18 mouse cellular contexts compared by ENCODE assay signal in genomic region chr2:68457455-68458032, GRCm38 (mm10). TPM values are rescaled to one million over a fixed set of nuclear protein-coding genes. Genes with fewer than 3 reads are reported as not detected.
DNase-seq lines count a peak whose midpoint lies in the region; ATAC-seq and TF ChIP-seq lines count a peak whose summit lies in the region.
"Had no signal": no experiment of that assay in that cellular context is flagged by ENCODE, and none has a peak within 500 bp of the region (broad histone marks: within the 10 kb centered on the region; RNA-seq: fewer than 3 reads in every experiment).

No protein-coding gene starts in this region.

- H3K27me3 ChIP-seq in heart, embryonic 12.5 days (replicated peaks), result no peaks in the 10 kb centered on the region
- H3K27me3 ChIP-seq in heart, embryonic 16.5 days (ENCODE audit: control insufficient read depth, insufficient read depth, low read length), result no peaks in the 10 kb centered on the region
- no peaks in the 10 kb centered on the region for H3K27me3 ChIP-seq in intestine, postnatal 0 days (replicated peaks; ENCODE audit: control insufficient read depth, insufficient read depth, low read length)
- H3K27me3 ChIP-seq: forebrain, embryonic 13.5 days; hindbrain, embryonic 15.5 days had no signal

- H3K36me3 ChIP-seq in heart, embryonic 12.5 days, result peaks cover 29% of the 10 kb centered on the region
- peaks cover 7% of the 10 kb centered on the region for H3K36me3 ChIP-seq in heart, embryonic 16.5 days (ENCODE audit: control insufficient read depth, insufficient read depth)
- H3K36me3 ChIP-seq in intestine, postnatal 0 days (ENCODE audit: control insufficient read depth, insufficient read depth), result no peaks in the 10 kb centered on the region
- H3K36me3 ChIP-seq: G1E; hindbrain, embryonic 15.5 days had no signal

- peak; percentile 74 for DNase-seq in heart, adult 11 months
- DNase-seq in heart, postnatal 36 days, result no peak
- DNase-seq in heart, adult 9 months (ENCODE audit: low spot score in 2 of 2), result no peak
- no peak for DNase-seq in layer of hippocampus, adult 2 months (ENCODE audit: low spot score in 2 of 2)
- DNase-seq: adrenal gland, adult 8-10 months; adrenal gland, postnatal 36 days; B cell, adult 2 months; forebrain, postnatal 0 days; gastrocnemius, postnatal 14 days; kidney, adult 18-20 months had no signal

- 40% methylated on average over 6 of the region's 6 CpGs for WGBS in heart, embryonic 12.5 days
- WGBS in heart, embryonic 16.5 days, result 42% methylated on average over 6 of the region's 6 CpGs
- WGBS in intestine, postnatal 0 days, result 40% methylated on average over 6 of the region's 6 CpGs

- peak overlapping the region; percentile 62 for H3K27ac ChIP-seq in heart, embryonic 12.5 days (ENCODE audit: poor library complexity, severe bottlenecking)
- H3K27ac ChIP-seq in heart, embryonic 16.5 days (ENCODE audit: low read length), result peak overlapping the region; percentile 82
- H3K27ac ChIP-seq in intestine, postnatal 0 days (ENCODE audit: low read depth, low read length), result no peak overlapping the region
- no peak overlapping the region for H3K27ac ChIP-seq in layer of hippocampus, adult 2 months
- H3K27ac ChIP-seq: embryonic facial prominence, embryonic 10.5 days; forebrain, embryonic 13.5 days; hindbrain, embryonic 15.5 days had no signal

- peak overlapping the region; percentile 26 for H3K4me2 ChIP-seq in heart, embryonic 12.5 days
- peak overlapping the region; percentile 45; the same call in 1 of the 2 replicates for H3K4me2 ChIP-seq in heart, embryonic 16.5 days (ENCODE audit: low read depth, low read length)
- no peak overlapping the region for H3K4me2 ChIP-seq in intestine, postnatal 0 days (replicated peaks; ENCODE audit: low read depth)
- H3K4me2 ChIP-seq: forebrain, embryonic 13.5 days; hindbrain, embryonic 15.5 days had no signal

- no peaks in the 10 kb centered on the region; the same call in 1 of the 2 replicates for H3K9me3 ChIP-seq in heart, embryonic 12.5 days (replicated peaks)
- H3K9me3 ChIP-seq in heart, embryonic 16.5 days (replicated peaks; ENCODE audit: control insufficient read depth, low read length), result peaks cover 4% of the 10 kb centered on the region; the same call in 1 of the 2 replicates
- H3K9me3 ChIP-seq in intestine, postnatal 0 days (ENCODE audit: control insufficient read depth), result no peaks in the 10 kb centered on the region
- H3K9me3 ChIP-seq: embryonic facial prominence, embryonic 10.5 days; forebrain, embryonic 13.5 days; hindbrain, embryonic 15.5 days had no signal

- no peak overlapping the region for H3K4me3 ChIP-seq in heart, embryonic 12.5 days
- no peak overlapping the region for H3K4me3 ChIP-seq in heart, embryonic 16.5 days (ENCODE audit: low read length)
- no peak overlapping the region for H3K4me3 ChIP-seq in intestine, postnatal 0 days (ENCODE audit: low read depth, low read length)
- no peak overlapping the region for H3K4me3 ChIP-seq in layer of hippocampus, adult 2 months
- H3K4me3 ChIP-seq: embryonic facial prominence, embryonic 10.5 days; forebrain, embryonic 13.5 days; hindbrain, embryonic 15.5 days had no signal

- H3K4me1 ChIP-seq in heart, embryonic 12.5 days (replicated peaks), result peaks cover 41% of the 10 kb centered on the region
- peaks cover 19% of the 10 kb centered on the region for H3K4me1 ChIP-seq in heart, embryonic 16.5 days (ENCODE audit: control insufficient read depth, insufficient read depth, low read length)
- H3K4me1 ChIP-seq in intestine, postnatal 0 days (replicated peaks; ENCODE audit: control insufficient read depth, insufficient read depth, low read length), result 0 out of 2 replicates have a peak, but pooled peaks cover 5% of the 10 kb centered on the region
- H3K4me1 ChIP-seq: forebrain, embryonic 13.5 days; hindbrain, embryonic 15.5 days had no signal

- no peak overlapping the region for H3K9ac ChIP-seq in heart, embryonic 12.5 days
- H3K9ac ChIP-seq in heart, embryonic 16.5 days (ENCODE audit: low read length), result peak overlapping the region; percentile 47
- H3K9ac ChIP-seq in intestine, postnatal 0 days (ENCODE audit: low read depth, low read length), result no peak overlapping the region
- H3K9ac ChIP-seq: forebrain, embryonic 13.5 days; forebrain, postnatal 0 days; hindbrain, embryonic 15.5 days had no signal

- no peak for TF ChIP-seq CTCF in intestine, postnatal 0 days (IDR thresholded peaks at IDR 0.05; ENCODE audit: low read depth)
- TF ChIP-seq CTCF in layer of hippocampus, adult 2 months (conservative IDR thresholded peaks at IDR 0.05), result no peak

- intact Hi-C loops in heart, postnatal 36 days (cut with DNase I), result no loop called here

- no peak for ATAC-seq in heart, embryonic 12.5 days (ENCODE audit: insufficient number of reproducible peaks, low FRiP score)
- 0 out of 2 replicates have a peak, but pooled peaks have one; percentile 28 for ATAC-seq in heart, embryonic 16.5 days (replicated peaks; ENCODE audit: extremely low read depth, insufficient read depth, low FRiP score)
- ATAC-seq in intestine, postnatal 0 days, result peak; percentile 56
- ATAC-seq: CD4-positive, CD25-positive, alpha-beta regulatory T cell, adult 4 months; forebrain, embryonic 13.5 days; forebrain, postnatal 0 days had no signal

RNA-seq across cellular contexts. Expression of gene Stk39, which starts 14.5 kb away (rescaled TPM):
- 10 to 100 TPM; 67.5 to 80.3 TPM for total RNA-seq in heart, postnatal 36 days (2021)
- polyA plus RNA-seq in heart, embryonic 12.5 days (2016; fragmentation: Nextera tagmentation; extraction: Ambion mirVana), result 75.5 and 77.2 TPM in 2 replicates
- 61.8 and 66.0 TPM in 2 replicates for polyA plus RNA-seq in heart, embryonic 16.5 days (2015; fragmentation: Nextera tagmentation; extraction: Ambion mirVana)
- 10.1 and 16.6 TPM in 2 replicates for polyA plus RNA-seq in intestine, postnatal 0 days (2015; fragmentation: Nextera tagmentation; extraction: Ambion mirVana)
- 10 to 100 TPM; 71.8 to 75.3 TPM for total RNA-seq in layer of hippocampus, adult 2 months (2021)
- polyA plus RNA-seq: G1E had no signal

Comparison
In these comparisons a context has a peak if more than half of its experiments do, and no peak if none do; other contexts are left out.
1. H3K27ac ChIP-seq: peak in heart, embryonic 12.5 days (single experiment) and heart, embryonic 16.5 days (single experiment); none in intestine, postnatal 0 days (single experiment) and layer of hippocampus, adult 2 months (single experiment).